Mouse (Mus musculus) heart, postnatal 0 days (tissue): ENCODE measurements around the gene Cerk.

Experiments used
- CTCF ChIP-seq: IDR thresholded peaks from 2 replicates; pipeline ENCODE4 v1.5.1; 2016; ENCODE audit warnings: antibody characterized with exemption, control low read depth, low read depth
- EP300 ChIP-seq: IDR thresholded peaks from 2 replicates; pipeline ENCODE4 v1.6.1; 2016; ENCODE audit warnings: antibody characterized with exemption, low read depth

DNA sequence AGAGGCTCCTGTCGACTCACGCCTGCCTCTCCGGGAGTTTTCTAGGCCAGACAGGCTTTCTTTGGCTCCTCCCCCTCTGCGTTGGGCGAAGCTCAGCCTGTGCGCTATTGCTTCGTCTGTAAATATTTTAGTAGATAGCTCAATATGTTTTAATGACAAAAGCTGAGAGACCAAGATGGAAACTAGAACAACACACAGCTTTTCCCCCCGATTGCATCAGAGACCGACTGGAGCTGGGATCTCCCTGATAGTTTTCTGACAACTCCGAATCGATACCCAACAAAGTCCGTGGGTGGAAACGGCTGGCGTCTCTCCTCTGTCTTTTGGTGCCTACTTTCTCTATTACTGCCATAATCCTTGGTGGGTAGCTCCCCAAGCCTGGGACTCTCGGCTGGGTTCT, 83.6 kb downstream of the Cerk start:
- TF ChIP-seq CTCF, result no peak
- no peak for TF ChIP-seq EP300
